Mouse (Mus musculus) C2C12 (cell line): ENCODE results near the gene Acer2.

Source experiments
- CTCF ChIP-seq: IDR thresholded peaks from one replicate; pipeline ENCODE4 v1.5.1; 2011; ENCODE audit not compliant: control insufficient read depth, insufficient read depth, insufficient read length
- FOSL1 ChIP-seq: IDR thresholded peaks from one replicate; pipeline ENCODE4 v1.8.0; 2011; ENCODE audit warnings: mild to moderate bottlenecking, low read length; ENCODE audit not compliant: poor library complexity, insufficient read depth, severe bottlenecking
- MAX ChIP-seq: IDR thresholded peaks from one replicate; pipeline ENCODE4 v1.6.1; 2011; ENCODE audit warnings: mild to moderate bottlenecking, control low read depth

GRCm38 (mm10) chr4:86898791-86899474 lies 24.7 kb downstream of the Acer2 start:
- TF ChIP-seq CTCF (no peak), FOSL1 (no peak), MAX (no peak)
